ENCODE assay signal across 18 mouse cellular contexts in the genomic region with DNA sequence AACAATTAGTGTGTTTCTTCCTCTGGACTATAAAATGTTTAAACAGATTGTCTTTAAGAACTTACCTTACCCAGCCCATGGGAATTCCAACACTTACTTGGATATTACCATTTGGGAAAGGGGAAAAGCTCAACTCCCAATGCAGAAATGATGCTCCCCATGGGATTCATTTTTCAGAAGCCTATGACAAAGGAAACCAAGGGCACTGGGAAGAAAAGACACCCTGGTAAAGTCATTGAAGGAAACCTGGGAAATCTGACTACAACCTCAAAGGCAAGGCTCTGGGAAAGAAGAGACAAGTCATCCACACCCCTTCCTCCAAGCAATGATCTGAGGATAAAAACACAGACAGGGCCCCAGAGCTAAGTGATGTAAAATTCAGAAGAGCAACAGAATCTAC.
"Had no signal": no experiment of that assay in that cellular context is flagged by ENCODE, and none has a peak within 500 bp of the region (broad histone marks: within the 10 kb centered on the region; RNA-seq: fewer than 3 reads in every experiment).

No protein-coding gene starts in this region.

- DNase-seq: kidney, postnatal 10 days; kidney, postnatal 36 days; layer of hippocampus, postnatal 36 days; liver, embryonic 13.5 days; lung, adult 2 months; lung, postnatal 14 days; lung, postnatal 4 days; right cerebral cortex, adult 18-20 months; right cerebral cortex, postnatal 14 days; right cerebral cortex, postnatal 4 days; spleen, adult 18-20 months; thymus, postnatal 25 days had no signal

- H3K9ac ChIP-seq: liver, embryonic 13.5 days; midbrain, embryonic 12.5 days; midbrain, embryonic 15.5 days; neural tube, embryonic 12.5 days; neural tube, embryonic 15.5 days; stomach, embryonic 15.5 days had no signal

- H3K9me3 ChIP-seq: liver, embryonic 13.5 days; midbrain, embryonic 12.5 days; midbrain, embryonic 15.5 days; neural tube, embryonic 12.5 days; neural tube, embryonic 15.5 days; stomach, embryonic 15.5 days had no signal

- H3K27ac ChIP-seq: left cerebral cortex, adult 2 months; liver, embryonic 13.5 days; midbrain, embryonic 12.5 days; midbrain, embryonic 15.5 days; neural tube, embryonic 12.5 days; neural tube, embryonic 15.5 days; stomach, embryonic 15.5 days had no signal

- H3K36me3 ChIP-seq: liver, embryonic 13.5 days; midbrain, embryonic 12.5 days; midbrain, embryonic 15.5 days; neural tube, embryonic 12.5 days; neural tube, embryonic 15.5 days; stomach, embryonic 15.5 days had no signal

- H3K4me2 ChIP-seq: liver, embryonic 13.5 days; midbrain, embryonic 12.5 days; midbrain, embryonic 15.5 days; neural tube, embryonic 12.5 days; neural tube, embryonic 15.5 days; stomach, embryonic 15.5 days had no signal

- H3K27me3 ChIP-seq: liver, embryonic 13.5 days; midbrain, embryonic 12.5 days; midbrain, embryonic 15.5 days; neural tube, embryonic 12.5 days; neural tube, embryonic 15.5 days; stomach, embryonic 15.5 days had no signal

- H3K4me1 ChIP-seq: liver, embryonic 13.5 days; midbrain, embryonic 12.5 days; midbrain, embryonic 15.5 days; neural tube, embryonic 12.5 days; neural tube, embryonic 15.5 days; stomach, embryonic 15.5 days had no signal

- H3K4me3 ChIP-seq: left cerebral cortex, adult 2 months; liver, embryonic 13.5 days; midbrain, embryonic 12.5 days; midbrain, embryonic 15.5 days; neural tube, embryonic 12.5 days; neural tube, embryonic 15.5 days; stomach, embryonic 15.5 days had no signal

- ATAC-seq: midbrain, embryonic 15.5 days had no signal
